ENCODE assay signal across 13 mouse cellular contexts in the genomic region with DNA sequence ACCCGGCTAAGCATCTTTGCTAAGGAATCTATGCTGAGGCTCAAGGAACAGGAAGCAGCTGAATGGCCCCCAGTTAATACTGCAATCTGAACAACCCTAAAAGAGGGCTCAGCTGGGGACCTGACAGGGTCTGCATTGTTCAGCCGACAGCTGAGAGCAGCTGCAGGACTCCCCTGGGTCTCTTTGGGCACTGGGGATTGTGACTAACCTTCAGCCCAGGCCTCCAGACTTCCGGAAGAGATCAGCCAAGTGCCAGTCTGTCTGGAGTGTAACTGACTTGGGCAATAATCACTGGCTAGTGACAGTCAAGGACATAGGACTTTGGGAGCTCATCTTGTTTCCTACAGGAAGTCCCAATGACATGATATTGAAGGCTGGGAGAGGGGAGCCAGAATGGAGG.
A peak's percentile ranks its signal among the peaks of the same experiment; 100 is the strongest.
DNase-seq lines count a peak whose midpoint lies in the region; ATAC-seq lines count a peak whose summit lies in the region.
"Had no signal": no experiment of that assay in that cellular context is flagged by ENCODE, and none has a peak within 500 bp of the region (broad histone marks: within the 10 kb centered on the region; RNA-seq: fewer than 3 reads in every experiment).

No protein-coding gene starts in this region.

- no peak for ATAC-seq in forebrain, embryonic 14.5 days
- ATAC-seq in midbrain, embryonic 13.5 days = no peak
- ATAC-seq in heart, embryonic 11.5 days (replicated peaks; ENCODE audit: insufficient number of reproducible peaks, low FRiP score, low TSS enrichment) = no peak
- ATAC-seq: forebrain, embryonic 13.5 days; hindbrain, embryonic 16.5 days; midbrain, embryonic 16.5 days had no signal

- peaks cover 86% of the 10 kb centered on the region for H3K27me3 ChIP-seq in forebrain, embryonic 10.5 days (ENCODE audit: poor library complexity, severe bottlenecking)
- no peaks in the 10 kb centered on the region for H3K27me3 ChIP-seq in forebrain, embryonic 14.5 days (replicated peaks; ENCODE audit: control insufficient read depth, insufficient read depth, low read length)
- peaks cover 88% of the 10 kb centered on the region for H3K27me3 ChIP-seq in midbrain, embryonic 10.5 days (ENCODE audit: low read depth, poor library complexity, severe bottlenecking)
- H3K27me3 ChIP-seq in midbrain, embryonic 13.5 days = peaks cover 63% of the 10 kb centered on the region
- no peaks in the 10 kb centered on the region for H3K27me3 ChIP-seq in heart, embryonic 11.5 days (ENCODE audit: control insufficient read depth, insufficient read depth, low read length)
- H3K27me3 ChIP-seq: liver, embryonic 13.5 days had no signal

- H3K27ac ChIP-seq in forebrain, embryonic 10.5 days = peak overlapping the region; percentile 76
- no peak overlapping the region for H3K27ac ChIP-seq in forebrain, embryonic 14.5 days (ENCODE audit: low read depth, low read length)
- peak overlapping the region; percentile 13; the same call in 1 of the 2 replicates for H3K27ac ChIP-seq in midbrain, embryonic 10.5 days (replicated peaks)
- no peak overlapping the region for H3K27ac ChIP-seq in midbrain, embryonic 13.5 days
- H3K27ac ChIP-seq in heart, embryonic 11.5 days (ENCODE audit: low read depth, low read length) = peak overlapping the region; percentile 35; the same call in 1 of the 2 replicates
- H3K27ac ChIP-seq: forebrain, embryonic 13.5 days; liver, embryonic 13.5 days had no signal

- no peak for DNase-seq in forebrain, embryonic 10.5 days (ENCODE audit: extremely low spot score, low spot score)
- DNase-seq in forebrain, embryonic 14.5 days (ENCODE audit: low spot score) = no peak
- no peak for DNase-seq in midbrain, embryonic 10.5 days (ENCODE audit: low spot score)
- DNase-seq in mesoderm, embryonic 11.5 days (ENCODE audit: low read depth, low spot score) = peak; percentile 60
- no peak for DNase-seq in testis, postnatal 14 days (ENCODE audit: low spot score)
- no peak for DNase-seq in thymus, adult 18-20 months
- DNase-seq: cerebellum, postnatal 14 days; liver, embryonic 13.5 days had no signal

- H3K36me3 ChIP-seq in forebrain, embryonic 10.5 days (replicated peaks) = no peaks in the 10 kb centered on the region
- H3K36me3 ChIP-seq in forebrain, embryonic 14.5 days (ENCODE audit: control insufficient read depth, insufficient read depth, low read length) = no peaks in the 10 kb centered on the region
- no peaks in the 10 kb centered on the region for H3K36me3 ChIP-seq in midbrain, embryonic 10.5 days
- H3K36me3 ChIP-seq in midbrain, embryonic 13.5 days = no peaks in the 10 kb centered on the region
- H3K36me3 ChIP-seq in heart, embryonic 11.5 days (ENCODE audit: control insufficient read depth, insufficient read depth, low read length) = no peaks in the 10 kb centered on the region
- H3K36me3 ChIP-seq: liver, embryonic 13.5 days had no signal

- no peak overlapping the region for H3K9ac ChIP-seq in forebrain, embryonic 14.5 days (ENCODE audit: low read length)
- no peak overlapping the region for H3K9ac ChIP-seq in midbrain, embryonic 13.5 days (replicated peaks)
- H3K9ac ChIP-seq in heart, embryonic 11.5 days (ENCODE audit: low read depth, low read length) = no peak overlapping the region
- H3K9ac ChIP-seq: forebrain, embryonic 13.5 days; liver, embryonic 13.5 days had no signal

- no peaks in the 10 kb centered on the region for H3K9me3 ChIP-seq in forebrain, embryonic 10.5 days
- no peaks in the 10 kb centered on the region for H3K9me3 ChIP-seq in forebrain, embryonic 14.5 days (replicated peaks; ENCODE audit: control insufficient read depth, low read length)
- H3K9me3 ChIP-seq in midbrain, embryonic 10.5 days (replicated peaks) = no peaks in the 10 kb centered on the region
- no peaks in the 10 kb centered on the region for H3K9me3 ChIP-seq in midbrain, embryonic 13.5 days
- no peaks in the 10 kb centered on the region for H3K9me3 ChIP-seq in heart, embryonic 11.5 days (replicated peaks; ENCODE audit: control insufficient read depth, low read length)
- H3K9me3 ChIP-seq: forebrain, embryonic 13.5 days; liver, embryonic 13.5 days had no signal

- peaks cover 67% of the 10 kb centered on the region for H3K4me1 ChIP-seq in forebrain, embryonic 10.5 days
- H3K4me1 ChIP-seq in forebrain, embryonic 14.5 days (ENCODE audit: control insufficient read depth, insufficient read depth, low read length) = peaks cover 31% of the 10 kb centered on the region
- H3K4me1 ChIP-seq in midbrain, embryonic 10.5 days = peaks cover 54% of the 10 kb centered on the region
- H3K4me1 ChIP-seq in midbrain, embryonic 13.5 days (replicated peaks) = peaks cover 37% of the 10 kb centered on the region
- H3K4me1 ChIP-seq in heart, embryonic 11.5 days (ENCODE audit: control insufficient read depth, insufficient read depth, low read length) = peaks cover 50% of the 10 kb centered on the region
- H3K4me1 ChIP-seq: liver, embryonic 13.5 days had no signal

- H3K4me3 ChIP-seq in forebrain, embryonic 10.5 days = no peak overlapping the region
- no peak overlapping the region for H3K4me3 ChIP-seq in forebrain, embryonic 14.5 days (ENCODE audit: low read depth, low read length)
- no peak overlapping the region for H3K4me3 ChIP-seq in midbrain, embryonic 10.5 days
- no peak overlapping the region for H3K4me3 ChIP-seq in midbrain, embryonic 13.5 days (replicated peaks)
- no peak overlapping the region for H3K4me3 ChIP-seq in heart, embryonic 11.5 days (ENCODE audit: low read depth, low read length)
- H3K4me3 ChIP-seq: forebrain, embryonic 13.5 days; liver, embryonic 13.5 days had no signal

- WGBS in forebrain, embryonic 10.5 days = 22% methylated on average over 3 of the region's 3 CpGs
- WGBS in forebrain, embryonic 14.5 days = 35% methylated on average over 3 of the region's 3 CpGs
- WGBS in midbrain, embryonic 10.5 days = 34% methylated on average over 3 of the region's 3 CpGs
- 9% methylated on average over 3 of the region's 3 CpGs for WGBS in midbrain, embryonic 13.5 days
- 29% methylated on average over 3 of the region's 3 CpGs for WGBS in heart, embryonic 11.5 days (ENCODE audit: insufficient replicate concordance)

- H3K4me2 ChIP-seq in forebrain, embryonic 14.5 days (ENCODE audit: low read length) = no peak overlapping the region
- no peak overlapping the region for H3K4me2 ChIP-seq in midbrain, embryonic 13.5 days (replicated peaks)
- no peak overlapping the region for H3K4me2 ChIP-seq in heart, embryonic 11.5 days
- H3K4me2 ChIP-seq: forebrain, embryonic 13.5 days; liver, embryonic 13.5 days had no signal

Comparison
In these comparisons a context has a peak if more than half of its experiments do, and no peak if none do; other contexts are left out.
1. H3K27ac ChIP-seq: peak in forebrain, embryonic 10.5 days (single experiment), midbrain, embryonic 10.5 days (single experiment) and heart, embryonic 11.5 days (single experiment); none in forebrain, embryonic 14.5 days (single experiment) and midbrain, embryonic 13.5 days (single experiment).